Mouse (Mus musculus) liver, postnatal 0 days (tissue): ENCODE measurements around the gene Wfdc11.

ENCODE experiments used
- CTCF ChIP-seq: sonication (generic); IDR thresholded peaks from 2 replicates; pipeline ENCODE4 v1.5.1; 2016; ENCODE audit warnings: antibody characterized with exemption, low read depth
- EP300 ChIP-seq: IDR thresholded peaks from 2 replicates; pipeline ENCODE4 v1.6.1; 2016; ENCODE audit warnings: antibody characterized with exemption, low read depth, mild to moderate bottlenecking

DNA sequence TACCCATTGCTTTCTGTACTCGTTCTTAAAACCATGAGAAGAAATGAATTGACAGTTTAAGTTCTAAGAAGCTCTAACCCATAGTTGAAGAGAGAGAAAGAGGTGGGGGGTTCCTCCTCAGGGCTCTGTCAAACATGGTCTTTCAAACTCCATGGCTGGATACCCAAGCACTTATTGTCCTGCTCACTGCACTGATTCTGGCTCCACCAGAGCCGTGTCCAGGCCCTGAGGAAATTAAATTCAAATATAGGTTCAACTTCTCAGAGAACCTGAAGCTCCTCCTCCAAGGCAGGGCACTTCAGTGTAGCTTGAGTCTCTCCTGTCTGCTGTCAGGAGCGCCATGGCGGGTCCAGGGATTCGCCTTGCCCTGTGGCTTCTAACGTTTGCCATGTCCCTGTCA is 41.1 kb upstream of the Wfdc11 start, which contains the start of gene Spint5:
- TF ChIP-seq CTCF (no peak), EP300 (no peak)
